Mouse (Mus musculus): Measurements from ENCODE around the gene Prlr.

Gene Prlr

GRCm38 (mm10) chr15:10330626-10331025 is 153.6 kb downstream of the Prlr start:
- no peak for DNase-seq (ENCODE audit: low read depth)

- no peak for DNase-seq (ENCODE audit: low read depth)
Observed at GRCm38 (mm10) chr15:10332566-10332965, 155.5 kb downstream of the Prlr start.

GRCm38 (mm10) chr15:10338606-10339005 is 161.6 kb downstream of the Prlr start:
- no peak for DNase-seq (ENCODE audit: low read depth)

GRCm38 (mm10) chr15:10347044-10347443 is 170.0 kb downstream of the Prlr start:
- no peak for DNase-seq (ENCODE audit: low read depth)

- DNase-seq (ENCODE audit: low read depth), result no peak
Observed at GRCm38 (mm10) chr15:10358039-10358948, 181.3 kb downstream of the Prlr start, which contains the start of gene Agxt2. Gene Agxt2 (plus strand): TSS chr15:10358532.

- no peak for DNase-seq (ENCODE audit: low read depth)
Observed at GRCm38 (mm10) chr15:10366331-10366730, 189.3 kb downstream of the Prlr start.

- no peak for DNase-seq (ENCODE audit: low read depth)
Observed at GRCm38 (mm10) chr15:10375404-10375803, 198.4 kb downstream of the Prlr start.

GRCm38 (mm10) chr15:10378338-10378959 is 201.4 kb downstream of the Prlr start:
- DNase-seq (ENCODE audit: low read depth), result no peak

GRCm38 (mm10) chr15:10379757-10380458 is 202.9 kb downstream of the Prlr start:
- no peak for DNase-seq (ENCODE audit: low read depth)

- no peak for DNase-seq (ENCODE audit: low read depth)
Observed at GRCm38 (mm10) chr15:10387263-10387662, 210.2 kb downstream of the Prlr start.

All from c-Kit-positive CD71-negative TER-119-negative erythroid progenitor cells, embryonic 14.5 days (primary cell).